Mouse (Mus musculus) bone marrow, adult 2 months (tissue): ENCODE measurements around the gene Cdk14.

Experiments used
- CTCF ChIP-seq: fragments of 200-500 bp; IDR thresholded peaks from 2 replicates; pipeline ENCODE4 v1.5.1; 2011; ENCODE audit warnings: low read length, control low read depth; ENCODE audit not compliant: control insufficient read depth, insufficient read depth
- POLR2A ChIP-seq: fragments of 200-500 bp; IDR thresholded peaks from 2 replicates; pipeline ENCODE4 v1.6.1; 2011; ENCODE audit warnings: low read depth, mild to moderate bottlenecking, control low read depth, low read length, borderline replicate concordance; ENCODE audit not compliant: control insufficient read depth

GRCm38 (mm10) chr5:5139855-5140254 lies 280.3 kb downstream of the Cdk14 start:
- TF ChIP-seq CTCF, result no peak
- no peak for TF ChIP-seq POLR2A
